Mouse (Mus musculus) right cerebral cortex, postnatal 25 days (tissue): Measurements from ENCODE around the gene Mob1b.
A peak's percentile ranks its signal among the peaks of the same experiment; 100 is the strongest.
"Not testable (repeated sequence)": the region's sequence is repeated elsewhere in the genome, so short reads cannot be mapped to it uniquely, and the experiment has no call there.

Source experiments
- DNase-seq: peaks from one replicate; pipeline ENCODE4 v3.0.0; 2022

Gene Mob1b

GRCm38 (mm10) chr5:88703551-88703950 lies 17.1 kb upstream of the Mob1b start:
- DNase-seq = no peak

- no peak for DNase-seq
These were observed 9.5 kb upstream of the Mob1b start for GRCm38 (mm10) chr5:88711128-88711527.

- peak; percentile 25 for DNase-seq
These were observed 8.9 kb upstream of the Mob1b start for GRCm38 (mm10) chr5:88711618-88712224.

- DNase-seq = no peak
These were observed 8.3 kb upstream of the Mob1b start for GRCm38 (mm10) chr5:88712328-88712727.

- no peak for DNase-seq
These were observed 3.7 kb upstream of the Mob1b start for GRCm38 (mm10) chr5:88716983-88717382.

- no peak for DNase-seq
These were observed 384 bp downstream of the Mob1b start for GRCm38 (mm10) chr5:88721003-88721475.

GRCm38 (mm10) chr5:88721565-88722212 lies 1.0 kb downstream of the Mob1b start:
- peak; percentile 34 for DNase-seq

- DNase-seq = no peak
These were observed 1.6 kb downstream of the Mob1b start for GRCm38 (mm10) chr5:88722213-88722600.

- DNase-seq = no peak
These were observed 3.4 kb downstream of the Mob1b start for GRCm38 (mm10) chr5:88724030-88724429.

GRCm38 (mm10) chr5:88727593-88728144 lies 7.0 kb downstream of the Mob1b start:
- no peak for DNase-seq

GRCm38 (mm10) chr5:88734786-88735185 lies 14.1 kb downstream of the Mob1b start:
- DNase-seq = no peak

GRCm38 (mm10) chr5:88741065-88741464 lies 20.4 kb downstream of the Mob1b start:
- DNase-seq = not testable (repeated sequence)

GRCm38 (mm10) chr5:88747774-88748173 lies 27.1 kb downstream of the Mob1b start:
- no peak for DNase-seq

- no peak for DNase-seq
These were observed 32.5 kb downstream of the Mob1b start for GRCm38 (mm10) chr5:88753199-88753598.

GRCm38 (mm10) chr5:88762611-88763010 lies 42.0 kb downstream of the Mob1b start:
- DNase-seq = no peak

GRCm38 (mm10) chr5:88764430-88764986 lies 43.9 kb downstream of the Mob1b start:
- DNase-seq = no peak

GRCm38 (mm10) chr5:88764987-88765481 lies 44.4 kb downstream of the Mob1b start, which contains the start of gene Dck:
Gene Dck, plus strand, starts transcription at chr5:88764996.
- peak; percentile 98 for DNase-seq

- no peak for DNase-seq
These were observed 44.9 kb downstream of the Mob1b start for GRCm38 (mm10) chr5:88765587-88765986.

GRCm38 (mm10) chr5:88766121-88766520 lies 45.5 kb downstream of the Mob1b start:
- no peak for DNase-seq

- no peak for DNase-seq
These were observed 46.2 kb downstream of the Mob1b start for GRCm38 (mm10) chr5:88766863-88767262.

- DNase-seq = no peak
These were observed 47.5 kb downstream of the Mob1b start for GRCm38 (mm10) chr5:88768201-88768600.

- no peak for DNase-seq
These were observed 61.6 kb downstream of the Mob1b start for GRCm38 (mm10) chr5:88782072-88782765.

- no peak for DNase-seq
These were observed 64.4 kb downstream of the Mob1b start for GRCm38 (mm10) chr5:88785059-88785458.
